Mouse (Mus musculus) liver, postnatal 0 days (tissue): ENCODE measurements at regions not wholly inside any gene's neighbourhood (a gene's known extent, or its start where the extent isn't known, plus 50 kb on each side); places are given as distances from the start of the nearest gene placed in this dataset.

ENCODE experiments used
- CTCF ChIP-seq: sonication (generic); IDR thresholded peaks from 2 replicates; pipeline ENCODE4 v1.5.1; 2016; ENCODE audit warnings: antibody characterized with exemption, low read depth
- EP300 ChIP-seq: IDR thresholded peaks from 2 replicates; pipeline ENCODE4 v1.6.1; 2016; ENCODE audit warnings: antibody characterized with exemption, low read depth, mild to moderate bottlenecking

DNA sequence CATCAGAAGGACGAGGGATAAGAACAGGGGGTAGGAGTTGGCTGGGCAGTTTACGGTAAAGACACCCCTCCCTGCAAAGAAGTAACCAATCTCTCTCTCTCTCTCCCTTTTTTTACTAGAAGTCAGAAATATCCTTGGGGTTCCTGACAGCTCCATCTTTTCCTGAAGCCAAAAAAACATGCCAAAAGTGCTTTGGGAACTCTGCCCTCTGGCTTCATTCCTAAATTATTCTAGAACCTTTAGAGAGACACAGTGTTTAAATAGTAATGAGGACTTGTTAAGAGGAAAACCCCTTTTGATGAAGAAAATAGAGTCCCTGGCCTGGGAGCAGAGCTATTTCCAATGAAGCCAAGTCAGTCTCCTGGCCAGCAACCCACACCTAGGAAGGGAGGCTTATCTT lies 89.8 kb upstream of the Trhde start:
- TF ChIP-seq EP300 (no peak), CTCF (no peak)
